Mouse (Mus musculus): ENCODE results near the gene Slc35c1.

Gene Slc35c1

GRCm38 (mm10) chr2:92474920-92475319 lies 14.6 kb upstream of the Slc35c1 start:
- no peak for DNase-seq

GRCm38 (mm10) chr2:92471886-92472670 lies 11.7 kb upstream of the Slc35c1 start:
- no peak for DNase-seq

GRCm38 (mm10) chr2:92464690-92465089 lies 4.4 kb upstream of the Slc35c1 start:
- no peak for DNase-seq

- DNase-seq: no peak
Observed at GRCm38 (mm10) chr2:92461215-92461614, 877 bp upstream of the Slc35c1 start.

- DNase-seq: peak; percentile 75
Observed at GRCm38 (mm10) chr2:92459141-92459920, 1.0 kb downstream of the Slc35c1 start.

GRCm38 (mm10) chr2:92458481-92458880 lies 1.9 kb downstream of the Slc35c1 start:
- no peak for DNase-seq

GRCm38 (mm10) chr2:92456970-92457530 lies 3.3 kb downstream of the Slc35c1 start:
- no peak for DNase-seq

- DNase-seq: no peak
Observed at GRCm38 (mm10) chr2:92455704-92456103, 4.6 kb downstream of the Slc35c1 start.

- DNase-seq: no peak
Observed at GRCm38 (mm10) chr2:92454166-92454565, 6.2 kb downstream of the Slc35c1 start.

GRCm38 (mm10) chr2:92451126-92451525 lies 9.2 kb downstream of the Slc35c1 start:
- DNase-seq: no peak

- DNase-seq: no peak
Observed at GRCm38 (mm10) chr2:92447121-92447740, 13.1 kb downstream of the Slc35c1 start.

GRCm38 (mm10) chr2:92446656-92447055 lies 13.7 kb downstream of the Slc35c1 start:
- no peak for DNase-seq

- no peak for DNase-seq
Observed at GRCm38 (mm10) chr2:92445890-92446289, 14.4 kb downstream of the Slc35c1 start.

- DNase-seq: no peak
Observed at GRCm38 (mm10) chr2:92444376-92444775, 16.0 kb downstream of the Slc35c1 start.

GRCm38 (mm10) chr2:92443313-92443712 lies 17.0 kb downstream of the Slc35c1 start:
- no peak for DNase-seq

GRCm38 (mm10) chr2:92442419-92443001 lies 17.8 kb downstream of the Slc35c1 start:
- no peak for DNase-seq

- DNase-seq: no peak
Observed at GRCm38 (mm10) chr2:92440432-92440831, 19.9 kb downstream of the Slc35c1 start.

- DNase-seq: no peak
Observed at GRCm38 (mm10) chr2:92438567-92438966, 21.8 kb downstream of the Slc35c1 start.

- peak; percentile 85 for DNase-seq
Observed at GRCm38 (mm10) chr2:92437875-92438274, 22.5 kb downstream of the Slc35c1 start.

GRCm38 (mm10) chr2:92437366-92437765 lies 23.0 kb downstream of the Slc35c1 start:
- DNase-seq: no peak

- no peak for DNase-seq
Observed at GRCm38 (mm10) chr2:92435023-92435422, 25.3 kb downstream of the Slc35c1 start.

GRCm38 (mm10) chr2:92434375-92434745 lies 26.0 kb downstream of the Slc35c1 start:
- DNase-seq: no peak

All from cerebellum, adult 11 months (tissue).